Mouse (Mus musculus) effector memory CD4-positive, alpha-beta T cell, adult 7 months (primary cell): Measurements from ENCODE around the gene Gm8890. TPM values are rescaled to one million over a fixed set of nuclear protein-coding genes. Genes with fewer than 3 reads are reported as not detected.

ENCODE experiments used
- polyA plus RNA-seq: library from polyadenylated mRNA; unstranded; fragments of 100-300 nt; shearing (Covaris generic); gene quantifications from one replicate; pipeline ENCODE4 v1.2.1, GENCODE M21; 2017

The Gm8890 gene
- not detected for polyA plus RNA-seq

DNA sequence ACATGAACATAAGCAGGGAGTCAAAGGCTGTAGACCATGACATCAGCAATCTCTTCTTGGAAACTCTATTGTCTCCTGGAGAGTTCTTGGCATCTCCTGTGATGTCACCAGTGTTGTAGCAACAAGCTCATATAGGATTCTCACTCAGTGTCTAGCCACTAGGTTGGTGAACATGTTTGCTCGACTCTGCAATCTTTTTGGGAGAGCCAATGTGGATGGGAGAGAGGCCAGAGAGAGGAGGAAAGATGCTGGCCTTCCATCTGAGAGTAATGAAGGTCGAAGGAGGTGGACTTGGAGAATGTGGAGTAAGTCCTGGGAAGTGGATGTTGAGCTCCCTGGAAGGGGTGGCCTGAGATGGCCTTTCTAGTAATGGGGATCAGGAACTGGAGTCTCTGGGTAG lies at the start of gene Gm8890:
Gene Gm8890, plus strand, starts transcription at position 301 of the 400 bp plus-strand sequence.

Other genes with a start within 250 kb of the Gm8890 start
- not detected for gene Gm8879, start 128.4 kb upstream of the Gm8890 start, polyA plus RNA-seq
- gene Gm5861, start 73.0 kb upstream of the Gm8890 start, polyA plus RNA-seq: not detected
- gene Speer1, start 85.5 kb downstream of the Gm8890 start, polyA plus RNA-seq: 0.77 TPM
- gene Gm8897, start 160.4 kb downstream of the Gm8890 start, polyA plus RNA-seq: not detected
- gene Gm8906, start 246.7 kb downstream of the Gm8890 start, polyA plus RNA-seq: not detected